Mouse (Mus musculus) c-Kit-negative CD71-positive TER-119-positive erythroid progenitor cells, embryonic 14.5 days (primary cell): ENCODE data around the gene Cfap58.

ENCODE experiments used
- DNase-seq: peaks from one replicate; pipeline ENCODE4 v3.0.0-alpha.2; 2013; ENCODE audit warnings: low read depth, low spot score

The Cfap58 gene

GRCm38 (mm10) chr19:47937443-47938406, at the start of gene Cfap58:
Cfap58 (plus strand) TSS chr19:47937675.
- DNase-seq: no peak

- DNase-seq: no peak
Measured at GRCm38 (mm10) chr19:47888037-47888436, 49.4 kb upstream of the Cfap58 start.

- no peak for DNase-seq
Measured at GRCm38 (mm10) chr19:47890489-47891130, 46.9 kb upstream of the Cfap58 start.

GRCm38 (mm10) chr19:47891562-47892312, 45.7 kb upstream of the Cfap58 start:
- DNase-seq: no peak

GRCm38 (mm10) chr19:47893092-47893491, 44.4 kb upstream of the Cfap58 start:
- no peak for DNase-seq

- DNase-seq: no peak
Measured at GRCm38 (mm10) chr19:47898472-47899079, 38.9 kb upstream of the Cfap58 start.

- no peak for DNase-seq
Measured at GRCm38 (mm10) chr19:47900012-47900411, 37.5 kb upstream of the Cfap58 start.

GRCm38 (mm10) chr19:47900558-47900957, 36.9 kb upstream of the Cfap58 start:
- no peak for DNase-seq

GRCm38 (mm10) chr19:47902316-47903201, 34.9 kb upstream of the Cfap58 start:
- no peak for DNase-seq

- DNase-seq: no peak
Measured at GRCm38 (mm10) chr19:47903679-47904078, 33.8 kb upstream of the Cfap58 start.

GRCm38 (mm10) chr19:47905081-47905480, 32.4 kb upstream of the Cfap58 start:
- DNase-seq: no peak

GRCm38 (mm10) chr19:47905603-47906002, 31.9 kb upstream of the Cfap58 start:
- DNase-seq: no peak

- no peak for DNase-seq
Measured at GRCm38 (mm10) chr19:47907596-47907995, 29.9 kb upstream of the Cfap58 start.

GRCm38 (mm10) chr19:47908961-47909371, 28.5 kb upstream of the Cfap58 start:
- no peak for DNase-seq

GRCm38 (mm10) chr19:47909387-47910116, 27.9 kb upstream of the Cfap58 start:
- no peak for DNase-seq

GRCm38 (mm10) chr19:47910117-47910618, 27.3 kb upstream of the Cfap58 start:
- no peak for DNase-seq

- DNase-seq: no peak
Measured at GRCm38 (mm10) chr19:47910751-47911150, 26.7 kb upstream of the Cfap58 start.

GRCm38 (mm10) chr19:47913344-47913743, 24.1 kb upstream of the Cfap58 start:
- no peak for DNase-seq

- DNase-seq: no peak
Measured at GRCm38 (mm10) chr19:47914191-47914590, 23.3 kb upstream of the Cfap58 start.

GRCm38 (mm10) chr19:47915251-47915650, 22.2 kb upstream of the Cfap58 start:
- DNase-seq: no peak
